Mouse (Mus musculus): ENCODE data around the gene Themis. TPM values are rescaled to one million over a fixed set of nuclear protein-coding genes. Genes with fewer than 3 reads are reported as not detected.

Themis gene
- total RNA-seq, 1 experiment: 0.27 TPM

DNA sequence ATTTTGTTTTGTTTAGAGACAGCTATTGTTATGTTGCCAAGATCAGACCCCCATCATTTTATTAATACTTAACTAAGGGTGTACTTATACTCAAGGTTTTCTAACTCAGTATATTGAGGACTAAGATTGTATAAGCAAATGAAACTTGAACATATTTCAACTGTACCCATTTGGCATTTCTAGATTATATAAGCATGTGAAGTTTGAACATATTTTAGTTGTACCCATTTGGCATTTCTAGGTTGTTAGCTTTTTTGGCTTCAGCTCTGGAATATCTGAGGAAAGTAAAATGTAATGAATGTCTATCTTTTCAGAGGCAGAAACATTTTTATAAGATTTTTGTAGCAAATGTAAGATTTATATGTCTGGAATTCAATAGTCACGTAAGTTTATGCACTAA is 27.9 kb downstream of the Themis start:
- no peaks in the 10 kb centered on the region for H3K9me3 ChIP-seq (ENCODE audit: control insufficient read depth, insufficient read depth, low read depth, low read length)
- H3K4me3 ChIP-seq (ENCODE audit: insufficient read depth in 1 of 2, low read depth in 1 of 2, low read length in 2 of 2, poor library complexity in 1 of 2, severe bottlenecking in 1 of 2): no peak overlapping the region
- H3K27ac ChIP-seq (ENCODE audit: insufficient read depth, low read depth, low read length, poor library complexity, severe bottlenecking): no peak overlapping the region
- in situ Hi-C loops (cut with MboI; ENCODE audit: low sequenced_read_pairs in 2 of 2, unreplicated experiment in 2 of 2): no loop called here
- DNase-seq (ENCODE audit: low read depth, low spot score): no peak
- no peak overlapping the region for H3K9ac ChIP-seq (ENCODE audit: insufficient read depth, low read depth, low read length, poor library complexity, severe bottlenecking)
- no peaks in the 10 kb centered on the region for H3K36me3 ChIP-seq (ENCODE audit: control insufficient read depth, insufficient read depth, low read length, poor library complexity, severe bottlenecking)
- H3K4me1 ChIP-seq (ENCODE audit: control insufficient read depth in 2 of 2, insufficient read depth in 2 of 2, low read length in 2 of 2, poor library complexity in 1 of 2): no peaks in the 10 kb centered on the region
- no peak for TF ChIP-seq HCFC1 (IDR thresholded peaks at IDR 0.05; ENCODE audit: borderline replicate concordance, insufficient read depth, low read length)
- TF ChIP-seq ZC3H11A (IDR thresholded peaks at IDR 0.05; ENCODE audit: borderline replicate concordance, low read depth, low read length): no peak
- TF ChIP-seq MAFK (IDR thresholded peaks at IDR 0.05; ENCODE audit: insufficient read depth, low read depth, low read length): no peak
- no peak for TF ChIP-seq CHD2 (IDR thresholded peaks at IDR 0.05; ENCODE audit: low read depth, low read length)
- TF ChIP-seq ZNF384 (IDR thresholded peaks at IDR 0.05; ENCODE audit: low read depth, low read length): no peak

- H3K9me3 ChIP-seq (ENCODE audit: control insufficient read depth, insufficient read depth, low read depth, low read length): no peaks in the 10 kb centered on the region
- H3K9ac ChIP-seq (ENCODE audit: insufficient read depth, low read depth, low read length, poor library complexity, severe bottlenecking): no peak overlapping the region
- in situ Hi-C loops (cut with MboI; ENCODE audit: low sequenced_read_pairs in 2 of 2, unreplicated experiment in 2 of 2): no loop called here
- TF ChIP-seq ZNF384 (IDR thresholded peaks at IDR 0.05; ENCODE audit: low read depth, low read length) (no peak), ZC3H11A (IDR thresholded peaks at IDR 0.05; ENCODE audit: borderline replicate concordance, low read depth, low read length) (no peak), CHD2 (IDR thresholded peaks at IDR 0.05; ENCODE audit: low read depth, low read length) (no peak), HCFC1 (IDR thresholded peaks at IDR 0.05; ENCODE audit: borderline replicate concordance, insufficient read depth, low read length) (no peak), MAFK (IDR thresholded peaks at IDR 0.05; ENCODE audit: insufficient read depth, low read depth, low read length) (no peak)
- no peak overlapping the region for H3K27ac ChIP-seq (ENCODE audit: insufficient read depth, low read depth, low read length, poor library complexity, severe bottlenecking)
- H3K4me3 ChIP-seq (ENCODE audit: insufficient read depth in 1 of 2, low read depth in 1 of 2, low read length in 2 of 2, poor library complexity in 1 of 2, severe bottlenecking in 1 of 2): no peak overlapping the region
- H3K36me3 ChIP-seq (ENCODE audit: control insufficient read depth, insufficient read depth, low read length, poor library complexity, severe bottlenecking): no peaks in the 10 kb centered on the region
- DNase-seq (ENCODE audit: low read depth, low spot score): no peak
- H3K4me1 ChIP-seq (ENCODE audit: control insufficient read depth in 2 of 2, insufficient read depth in 2 of 2, low read length in 2 of 2, poor library complexity in 1 of 2): no peaks in the 10 kb centered on the region
Observed at GRCm38 (mm10) chr10:28698175-28698574, 30.0 kb downstream of the Themis start.

DNA sequence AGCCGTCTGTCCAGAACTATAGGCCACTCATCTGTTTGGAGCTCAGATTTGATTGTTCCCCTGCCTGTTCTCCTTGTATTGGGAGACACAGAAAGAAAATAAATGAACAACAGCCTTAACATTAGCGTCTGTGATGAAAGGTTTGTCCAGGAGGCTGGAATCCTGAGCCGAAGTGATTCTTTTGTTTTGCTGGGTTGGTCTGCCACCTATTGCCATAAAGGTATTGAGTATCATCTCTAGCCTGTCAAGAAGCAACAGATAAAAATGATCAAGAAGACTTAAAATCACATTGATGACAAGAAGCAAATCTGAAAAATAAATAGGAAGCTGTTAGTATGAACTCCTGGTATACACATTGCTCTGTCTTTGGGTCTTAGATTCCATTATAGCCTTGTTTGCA is 53.7 kb downstream of the Themis start:
- in situ Hi-C loops (cut with MboI; ENCODE audit: low sequenced_read_pairs in 2 of 2, unreplicated experiment in 2 of 2): no loop called here
- Histone ChIP-seq H3K36me3 (ENCODE audit: control insufficient read depth, insufficient read depth, low read length, poor library complexity, severe bottlenecking) (no peaks in the 10 kb centered on the region), H3K4me1 (ENCODE audit: control insufficient read depth in 2 of 2, insufficient read depth in 2 of 2, low read length in 2 of 2, poor library complexity in 1 of 2) (no peaks in the 10 kb centered on the region), H3K9ac (ENCODE audit: insufficient read depth, low read depth, low read length, poor library complexity, severe bottlenecking) (no peak overlapping the region), H3K9me3 (ENCODE audit: control insufficient read depth, insufficient read depth, low read depth, low read length) (no peaks in the 10 kb centered on the region), H3K27ac (ENCODE audit: insufficient read depth, low read depth, low read length, poor library complexity, severe bottlenecking) (no peak overlapping the region), H3K4me3 (ENCODE audit: insufficient read depth in 1 of 2, low read depth in 1 of 2, low read length in 2 of 2, poor library complexity in 1 of 2, severe bottlenecking in 1 of 2) (no peak overlapping the region)
- TF ChIP-seq ZC3H11A (IDR thresholded peaks at IDR 0.05; ENCODE audit: borderline replicate concordance, low read depth, low read length) (no peak), HCFC1 (IDR thresholded peaks at IDR 0.05; ENCODE audit: borderline replicate concordance, insufficient read depth, low read length) (no peak), CHD2 (IDR thresholded peaks at IDR 0.05; ENCODE audit: low read depth, low read length) (no peak), ZNF384 (IDR thresholded peaks at IDR 0.05; ENCODE audit: low read depth, low read length) (no peak), MAFK (IDR thresholded peaks at IDR 0.05; ENCODE audit: insufficient read depth, low read depth, low read length) (no peak)
- DNase-seq (ENCODE audit: low read depth, low spot score): no peak

DNA sequence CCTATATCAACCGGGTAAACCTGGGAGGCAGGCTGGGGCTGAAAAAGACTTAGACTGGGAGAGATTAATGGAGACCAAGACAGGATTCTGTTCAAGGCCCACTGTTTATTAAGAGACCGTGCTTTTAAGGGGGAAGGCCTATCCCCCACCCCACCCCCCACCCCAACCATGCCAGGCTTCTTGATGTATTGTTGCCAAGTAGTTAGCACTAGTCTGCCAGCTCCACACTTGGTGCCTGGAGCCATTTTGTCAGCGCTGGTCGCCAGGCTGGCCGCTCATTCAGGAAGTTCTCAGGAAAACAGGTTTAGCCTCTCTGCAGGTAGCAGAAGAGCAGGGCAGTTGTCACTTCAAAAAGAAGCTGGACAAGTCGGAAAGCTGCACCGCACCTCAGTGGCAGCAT is 55.1 kb downstream of the Themis start:
- Histone ChIP-seq H3K4me1 (ENCODE audit: control insufficient read depth in 2 of 2, insufficient read depth in 2 of 2, low read length in 2 of 2, poor library complexity in 1 of 2) (no peaks in the 10 kb centered on the region), H3K36me3 (ENCODE audit: control insufficient read depth, insufficient read depth, low read length, poor library complexity, severe bottlenecking) (no peaks in the 10 kb centered on the region), H3K27ac (ENCODE audit: insufficient read depth, low read depth, low read length, poor library complexity, severe bottlenecking) (no peak overlapping the region), H3K4me3 (ENCODE audit: insufficient read depth in 1 of 2, low read depth in 1 of 2, low read length in 2 of 2, poor library complexity in 1 of 2, severe bottlenecking in 1 of 2) (no peak overlapping the region), H3K9me3 (ENCODE audit: control insufficient read depth, insufficient read depth, low read depth, low read length) (no peaks in the 10 kb centered on the region), H3K9ac (ENCODE audit: insufficient read depth, low read depth, low read length, poor library complexity, severe bottlenecking) (no peak overlapping the region)
- no peak for TF ChIP-seq MAFK (IDR thresholded peaks at IDR 0.05; ENCODE audit: insufficient read depth, low read depth, low read length)
- TF ChIP-seq ZNF384 (IDR thresholded peaks at IDR 0.05; ENCODE audit: low read depth, low read length): no peak
- in situ Hi-C loops (cut with MboI; ENCODE audit: low sequenced_read_pairs in 2 of 2, unreplicated experiment in 2 of 2): no loop called here
- no peak for DNase-seq (ENCODE audit: low read depth, low spot score)

DNA sequence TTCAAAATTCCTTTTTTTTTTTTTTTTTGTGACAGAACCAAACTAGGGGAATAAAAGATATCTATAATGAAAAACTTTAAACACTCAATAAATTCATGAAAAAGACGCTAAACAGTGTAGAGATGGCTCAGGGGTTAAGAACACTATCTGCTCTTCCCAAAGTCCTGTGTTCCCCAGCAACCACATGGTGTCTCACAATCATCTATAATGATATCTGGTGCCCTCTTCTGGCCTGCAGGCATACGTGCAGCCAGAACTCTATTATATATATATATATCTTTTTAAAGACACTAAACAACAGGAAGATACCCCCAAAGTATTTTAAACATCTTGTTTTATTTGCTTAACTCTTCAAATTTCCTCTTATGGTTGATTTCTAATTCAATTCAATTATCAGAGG is 62.0 kb downstream of the Themis start:
- H3K9me3 ChIP-seq (ENCODE audit: control insufficient read depth, insufficient read depth, low read depth, low read length): no peaks in the 10 kb centered on the region
- DNase-seq (ENCODE audit: low read depth, low spot score): peak; percentile 16
- no peaks in the 10 kb centered on the region for H3K36me3 ChIP-seq (ENCODE audit: control insufficient read depth, insufficient read depth, low read length, poor library complexity, severe bottlenecking)
- H3K27ac ChIP-seq (ENCODE audit: insufficient read depth, low read depth, low read length, poor library complexity, severe bottlenecking): no peak overlapping the region
- peak; percentile 88 for TF ChIP-seq ZC3H11A (IDR thresholded peaks at IDR 0.05; ENCODE audit: borderline replicate concordance, low read depth, low read length)
- no peak for TF ChIP-seq ZNF384 (IDR thresholded peaks at IDR 0.05; ENCODE audit: low read depth, low read length)
- no peaks in the 10 kb centered on the region for H3K4me1 ChIP-seq (ENCODE audit: control insufficient read depth in 2 of 2, insufficient read depth in 2 of 2, low read length in 2 of 2, poor library complexity in 1 of 2)
- no peak overlapping the region for H3K4me3 ChIP-seq (ENCODE audit: insufficient read depth in 1 of 2, low read depth in 1 of 2, low read length in 2 of 2, poor library complexity in 1 of 2, severe bottlenecking in 1 of 2)
- no peak overlapping the region for H3K9ac ChIP-seq (ENCODE audit: insufficient read depth, low read depth, low read length, poor library complexity, severe bottlenecking)
- in situ Hi-C loops (cut with MboI; ENCODE audit: low sequenced_read_pairs in 2 of 2, unreplicated experiment in 2 of 2): no loop called here

Data from ES-E14 (cell line).